17 mouse cellular contexts compared by ENCODE assay signal in the genomic region with DNA sequence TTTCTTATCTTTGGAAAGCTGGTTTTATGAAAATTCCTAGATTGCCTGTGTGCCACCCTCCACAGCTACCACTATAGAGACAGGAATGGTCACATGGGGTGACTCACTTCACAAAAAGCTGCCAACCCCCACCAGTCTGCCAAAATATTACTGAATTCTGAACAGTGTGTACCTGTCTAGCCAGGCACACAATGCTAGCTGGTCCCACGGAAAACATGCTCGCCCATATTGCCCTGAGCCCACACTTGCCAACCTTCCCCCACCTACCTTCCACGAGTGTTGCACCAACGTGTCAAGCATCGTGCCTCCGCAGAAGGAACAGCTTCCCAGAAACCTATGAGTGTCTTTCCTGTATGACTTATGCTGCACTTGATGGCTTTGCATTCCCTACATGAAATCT. TPM values are rescaled to one million over a fixed set of nuclear protein-coding genes. Genes with fewer than 3 reads are reported as not detected.
A peak's percentile ranks its signal among the peaks of the same experiment; 100 is the strongest.
DNase-seq lines count a peak whose midpoint lies in the region; TF ChIP-seq lines count a peak whose summit lies in the region.
"Had no signal": no experiment of that assay in that cellular context is flagged by ENCODE, and none has a peak within 500 bp of the region (broad histone marks: within the 10 kb centered on the region; RNA-seq: fewer than 3 reads in every experiment).

No protein-coding gene starts in this region.

- intact Hi-C loops in left cerebral cortex, adult 2 months (cut with DNase I): no loop called here

- TF ChIP-seq CTCF in left cerebral cortex, adult 2 months (IDR thresholded peaks at IDR 0.05): no peak

- H3K27ac ChIP-seq in left cerebral cortex, adult 2 months: peak overlapping the region; percentile 12; the same call in 1 of the 2 replicates
- H3K27ac ChIP-seq: forebrain, embryonic 10.5 days; heart, adult 2 months; hindbrain, embryonic 13.5 days; limb, embryonic 12.5 days; liver, embryonic 15.5 days; midbrain, embryonic 12.5 days had no signal

- H3K4me3 ChIP-seq in left cerebral cortex, adult 2 months: no peak overlapping the region
- H3K4me3 ChIP-seq: forebrain, embryonic 10.5 days; heart, adult 2 months; hindbrain, embryonic 13.5 days; limb, embryonic 12.5 days; liver, embryonic 15.5 days; midbrain, embryonic 12.5 days had no signal

- peak; percentile 60 to 72 for DNase-seq in frontal cortex, adult 2 months (ENCODE audit: extremely low spot score in 1 of 2, low spot score in 1 of 2)
- DNase-seq in frontal cortex, postnatal 10 days (ENCODE audit: low spot score in 2 of 2): no peak
- peak; percentile 27 for DNase-seq in 3134 (ENCODE audit: extremely low read depth, insufficient read length, low spot score)
- DNase-seq in layer of hippocampus, adult 18-20 months (ENCODE audit: low spot score in 2 of 2): peak; percentile 88 to 97
- peak; percentile 49 to 65 for DNase-seq in left cerebral cortex, adult 2 months (ENCODE audit: extremely low spot score in 1 of 2, low spot score in 2 of 2)
- DNase-seq in thymus, postnatal 14 days: no peak
- no peak for DNase-seq in adrenal gland, postnatal 36 days
- DNase-seq in kidney, adult 8-10 months: no peak
- DNase-seq: adrenal gland, adult 8-10 months; cerebellum, adult 8-10 months; heart, adult 2 months; kidney, postnatal 14 days had no signal

RNA-seq across cellular contexts. Expression of a gene that starts 4.9 kb away (rescaled TPM):
- 39.7 and 41.6 TPM in 2 replicates for polyA plus RNA-seq in frontal cortex, adult 2 months (2012; rRNA removed)
- total RNA-seq in layer of hippocampus, adult 18-20 months (2021): 100 to 1,000 TPM; 153 to 166 TPM
- total RNA-seq in left cerebral cortex, adult 2 months (2021): 100 to 1,000 TPM; 102 to 104 TPM
- 10 to 100 TPM; 35.6 to 45.4 TPM for total RNA-seq in adrenal gland, postnatal 36 days (2021)

RNA-seq across cellular contexts. Expression of a gene that starts 43.0 kb away (rescaled TPM):
- polyA plus RNA-seq in frontal cortex, adult 2 months (2012; rRNA removed): 1.0 and 1.1 TPM in 2 replicates
- total RNA-seq in layer of hippocampus, adult 18-20 months (2021): 1 to 10 TPM; 1.7 to 3.1 TPM
- under 1 TPM; 0.35 to 0.97 TPM for total RNA-seq in left cerebral cortex, adult 2 months (2021)
- total RNA-seq in adrenal gland, postnatal 36 days (2021): under 1 TPM; 0.36 to 0.46 TPM

RNA-seq across cellular contexts. Expression of a gene that starts 45.5 kb away (rescaled TPM):
- 110 and 123 TPM in 2 replicates for polyA plus RNA-seq in frontal cortex, adult 2 months (2012; rRNA removed)
- total RNA-seq in layer of hippocampus, adult 18-20 months (2021): 100 to 1,000 TPM; 199 to 206 TPM
- total RNA-seq in left cerebral cortex, adult 2 months (2021): 100 to 1,000 TPM; 137 to 143 TPM
- total RNA-seq in adrenal gland, postnatal 36 days (2021): 100 to 1,000 TPM; 134 to 137 TPM

Comparison
In these comparisons a context has a peak if more than half of its experiments do, and no peak if none do; other contexts are left out.
1. DNase-seq: peak in frontal cortex, adult 2 months (2 of 2), 3134 (single experiment), layer of hippocampus, adult 18-20 months (2 of 2) and left cerebral cortex, adult 2 months (2 of 2); none in frontal cortex, postnatal 10 days (0 of 2), thymus, postnatal 14 days (single experiment), adrenal gland, postnatal 36 days (0 of 2) and kidney, adult 8-10 months (0 of 2).